ENCODE assay signal across 17 mouse cellular contexts in the genomic region with DNA sequence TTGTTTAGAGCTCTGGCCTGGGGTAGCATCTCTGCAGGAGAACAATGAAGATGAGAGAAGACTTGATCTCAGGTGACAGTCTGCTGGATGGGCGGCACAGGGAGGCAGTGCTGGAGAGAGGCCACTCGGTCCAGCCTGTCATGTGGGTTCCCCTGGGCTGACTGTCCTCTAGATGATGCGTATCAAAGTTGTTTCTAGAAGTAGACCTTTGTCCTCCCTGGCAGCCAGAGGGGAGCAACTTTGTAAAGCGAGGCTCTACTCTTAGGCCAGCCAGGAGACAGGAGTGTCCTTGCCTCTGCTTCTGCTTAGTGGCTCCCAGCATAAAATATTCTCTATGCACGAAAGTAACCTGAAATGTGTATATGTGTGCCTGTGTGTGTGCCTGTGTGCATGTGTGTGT. TPM values are rescaled to one million over a fixed set of nuclear protein-coding genes. Genes with fewer than 3 reads are reported as not detected.
"Had no signal": no experiment of that assay in that cellular context is flagged by ENCODE, and none has a peak within 500 bp of the region (broad histone marks: within the 10 kb centered on the region; RNA-seq: fewer than 3 reads in every experiment).

No protein-coding gene starts in this region.

- DNase-seq: layer of hippocampus, postnatal 36 days; liver, embryonic 13.5 days; liver, postnatal 0 days; lung, embryonic 14.5 days; right cerebral cortex, adult 18-20 months; right cerebral cortex, postnatal 25 days; thymus, adult 18-20 months; thymus, postnatal 36 days had no signal

- H3K9me3 ChIP-seq: intestine, embryonic 15.5 days; liver, embryonic 13.5 days; midbrain, embryonic 12.5 days; midbrain, embryonic 15.5 days; neural tube, embryonic 15.5 days had no signal

- H3K4me2 ChIP-seq: intestine, embryonic 15.5 days; liver, embryonic 13.5 days; lung, embryonic 14.5 days; midbrain, embryonic 12.5 days; midbrain, embryonic 15.5 days; neural tube, embryonic 12.5 days; neural tube, embryonic 15.5 days had no signal

- H3K4me1 ChIP-seq: intestine, embryonic 15.5 days; midbrain, embryonic 12.5 days; midbrain, embryonic 15.5 days; neural tube, embryonic 12.5 days; neural tube, embryonic 15.5 days had no signal

- ATAC-seq: intestine, embryonic 15.5 days; liver, postnatal 0 days; lung, postnatal 0 days; midbrain, embryonic 15.5 days had no signal

- H3K36me3 ChIP-seq: intestine, embryonic 15.5 days; liver, embryonic 13.5 days; midbrain, embryonic 12.5 days; midbrain, embryonic 15.5 days; neural tube, embryonic 12.5 days; neural tube, embryonic 15.5 days had no signal

- H3K27ac ChIP-seq: intestine, embryonic 15.5 days; kidney, postnatal 0 days; left cerebral cortex, adult 2 months; liver, embryonic 13.5 days; macrophage; midbrain, embryonic 12.5 days; midbrain, embryonic 15.5 days; neural tube, embryonic 12.5 days; neural tube, embryonic 15.5 days had no signal

- H3K4me3 ChIP-seq: intestine, embryonic 15.5 days; left cerebral cortex, adult 2 months; liver, embryonic 13.5 days; midbrain, embryonic 12.5 days; midbrain, embryonic 15.5 days; neural tube, embryonic 12.5 days; neural tube, embryonic 15.5 days had no signal

- H3K27me3 ChIP-seq: intestine, embryonic 15.5 days; liver, embryonic 13.5 days; midbrain, embryonic 12.5 days; midbrain, embryonic 15.5 days; neural tube, embryonic 12.5 days; neural tube, embryonic 15.5 days had no signal

- H3K9ac ChIP-seq: intestine, embryonic 15.5 days; liver, embryonic 13.5 days; liver, postnatal 0 days; lung, embryonic 14.5 days; midbrain, embryonic 12.5 days; midbrain, embryonic 15.5 days; neural tube, embryonic 12.5 days; neural tube, embryonic 15.5 days had no signal

RNA-seq across cellular contexts. Expression of a gene that starts 27.5 kb away (rescaled TPM):
- polyA plus RNA-seq: macrophage had no signal
